Mouse (Mus musculus) gastrocnemius, adult 2 months (tissue): ENCODE measurements around the gene Tmem253. TPM values are rescaled to one million over a fixed set of nuclear protein-coding genes. Genes with fewer than 3 reads are reported as not detected.
A peak's percentile ranks its signal among the peaks of the same experiment; 100 is the strongest.

Experiments used
- DNase-seq: peaks from one replicate; pipeline ENCODE4 v3.0.0; 2022
- H3K27ac ChIP-seq: fragments of 200-600 bp; 2 replicates; pipeline ENCODE4 v1.8.1; 2022; ENCODE audit warnings: mild to moderate bottlenecking
- H3K4me3 ChIP-seq: fragments of 200-600 bp; 2 replicates; pipeline ENCODE4 v1.8.1; 2022; ENCODE audit warnings: mild to moderate bottlenecking, moderate library complexity
- CTCF ChIP-seq: fragments of 200-600 bp; IDR thresholded peaks from 2 replicates; pipeline ENCODE4 v1.8.1; 2022; ENCODE audit warnings: antibody characterized with exemption, mild to moderate bottlenecking, moderate library complexity
- intact Hi-C: fragments of 180-260 bp; cut with DNase I; formaldehyde crosslinking; loops from one replicate; pipeline ENCODE4 v1.15.1; 2025
- total RNA-seq, 2 experiments: library from RNA; stranded (reverse); gene quantifications; 2 replicates each; pipeline ENCODE4 v1.2.3; 2021

Tmem253 gene
- total RNA-seq, 2 experiments from 2014 or later, result 0.46 to 2.6 TPM

- Histone ChIP-seq H3K27ac (no peak overlapping the region), H3K4me3 (no peak overlapping the region)
- no peak for DNase-seq
- TF ChIP-seq CTCF, result no peak
- intact Hi-C loops, result no loop called here
Observed at GRCm38 (mm10) chr14:51994453-51994852, 21.0 kb upstream of the Tmem253 start.

- Histone ChIP-seq H3K27ac (no peak overlapping the region), H3K4me3 (no peak overlapping the region)
- DNase-seq, result no peak
- intact Hi-C loops, result no loop called here
- no peak for TF ChIP-seq CTCF
Observed at GRCm38 (mm10) chr14:51995219-51995871, 20.1 kb upstream of the Tmem253 start.

- Histone ChIP-seq H3K27ac (no peak overlapping the region), H3K4me3 (no peak overlapping the region)
- TF ChIP-seq CTCF, result peak; percentile 61
- DNase-seq, result no peak
- intact Hi-C loops, result no loop called here
Observed at GRCm38 (mm10) chr14:51996231-51996841, 19.1 kb upstream of the Tmem253 start.

- Histone ChIP-seq H3K4me3 (no peak overlapping the region), H3K27ac (no peak overlapping the region)
- no peak for DNase-seq
- TF ChIP-seq CTCF, result no peak
- intact Hi-C loops, result no loop called here
Observed at GRCm38 (mm10) chr14:51996866-51997265, 18.6 kb upstream of the Tmem253 start.

GRCm38 (mm10) chr14:51997483-51997882, 18.0 kb upstream of the Tmem253 start:
- TF ChIP-seq CTCF, result no peak
- DNase-seq, result no peak
- intact Hi-C loops, result no loop called here
- H3K27ac ChIP-seq, result no peak overlapping the region
- no peak overlapping the region for H3K4me3 ChIP-seq

GRCm38 (mm10) chr14:52003981-52004495, 11.4 kb upstream of the Tmem253 start:
- intact Hi-C loops, result no loop called here
- Histone ChIP-seq H3K4me3 (no peak overlapping the region), H3K27ac (no peak overlapping the region)
- no peak for TF ChIP-seq CTCF
- DNase-seq, result no peak

- intact Hi-C loops, result loop anchor here (5.0 kb wide), 2 partner anchors 103 to 118 kb away; no protein-coding TSS in a partner anchor
Observed at GRCm38 (mm10) chr14:52005141-52005540, 10.3 kb upstream of the Tmem253 start.

GRCm38 (mm10) chr14:52005616-52006015, 9.8 kb upstream of the Tmem253 start:
- no peak overlapping the region for H3K4me3 ChIP-seq
- TF ChIP-seq CTCF, result no peak
- H3K27ac ChIP-seq, result no peak overlapping the region
- intact Hi-C loops, result loop anchor here (5.0 kb wide), 2 partner anchors 103 to 118 kb away; no protein-coding TSS in a partner anchor
- DNase-seq, result no peak

More at GRCm38 (mm10) chr14:52005141-52005540, 10.3 kb upstream of the Tmem253 start:
- Histone ChIP-seq H3K27ac (no peak overlapping the region), H3K4me3 (no peak overlapping the region)
- no peak for TF ChIP-seq CTCF
- no peak for DNase-seq

GRCm38 (mm10) chr14:52006241-52006640, 9.2 kb upstream of the Tmem253 start:
- intact Hi-C loops, result loop anchor here (5.0 kb wide), 2 partner anchors 104 to 119 kb away; no protein-coding TSS in a partner anchor
- no peak overlapping the region for H3K4me3 ChIP-seq
- no peak for DNase-seq
- H3K27ac ChIP-seq, result no peak overlapping the region
- TF ChIP-seq CTCF, result peak; percentile 20; the same call in 1 of the 2 replicates

GRCm38 (mm10) chr14:52006771-52007170, 8.7 kb upstream of the Tmem253 start:
- TF ChIP-seq CTCF, result no peak
- no peak for DNase-seq
- no peak overlapping the region for H3K27ac ChIP-seq
- H3K4me3 ChIP-seq, result no peak overlapping the region
- intact Hi-C loops, result loop anchor here (5.0 kb wide), 2 partner anchors 104 to 119 kb away; no protein-coding TSS in a partner anchor

GRCm38 (mm10) chr14:52008321-52009203, 6.9 kb upstream of the Tmem253 start:
- H3K27ac ChIP-seq, result 0 out of 2 replicates have a peak overlapping the region, but pooled peaks have one; percentile 28
- DNase-seq, result peak; percentile 93
- TF ChIP-seq CTCF, result no peak; the same call in 1 of the 2 replicates
- 0 out of 2 replicates have a peak overlapping the region, but pooled peaks have one; percentile 1 for H3K4me3 ChIP-seq
- intact Hi-C loops, result loop anchor here (5.0 kb wide), 2 partner anchors 106 to 121 kb away; no protein-coding TSS in a partner anchor

GRCm38 (mm10) chr14:52009361-52009760, 6.1 kb upstream of the Tmem253 start:
- no peak for DNase-seq
- intact Hi-C loops, result loop anchor here (5.0 kb wide), 2 partner anchors 107 to 122 kb away; no protein-coding TSS in a partner anchor
- no peak for TF ChIP-seq CTCF
- Histone ChIP-seq H3K27ac (no peak overlapping the region), H3K4me3 (0 out of 2 replicates have a peak overlapping the region, but pooled peaks have one; percentile 1)
